Mouse (Mus musculus) forebrain, embryonic 14.5 days (tissue): ENCODE measurements at regions not wholly inside any gene's neighbourhood (a gene's known extent, or its start where the extent isn't known, plus 50 kb on each side); places are given as distances from the start of the nearest gene placed in this dataset.

Experiments used
- ATAC-seq: fragments of 200-750 bp; cut with Nextera tagmentation; 2 replicates; pipeline ENCODE4 v1.8.0; 2017; ENCODE audit warnings: mild to moderate bottlenecking, moderate library complexity
- DNase-seq: peaks from one replicate; pipeline ENCODE4 v3.0.0-alpha.2; 2015; ENCODE audit warnings: low spot score
- H3K27ac ChIP-seq: fragments of 300-500 bp; sonication (generic); 2 replicates; pipeline ENCODE4 v1.5.1; 2014; ENCODE audit warnings: low read depth, mild to moderate bottlenecking, control low read depth, low read length, moderate library complexity
- H3K27me3 ChIP-seq: fragments of 300-500 bp; sonication (generic); replicated peaks from 2 replicates; pipeline ENCODE4 v1.6.1; 2014; ENCODE audit warnings: low read length, control low read depth, mixed read lengths; ENCODE audit not compliant: control insufficient read depth, insufficient read depth
- H3K36me3 ChIP-seq: fragments of 300-500 bp; sonication (generic); 2 replicates; pipeline ENCODE4 v1.6.1; 2014; ENCODE audit warnings: low read length, control low read depth; ENCODE audit not compliant: control insufficient read depth, insufficient read depth
- H3K4me1 ChIP-seq: fragments of 300-500 bp; sonication (generic); 2 replicates; pipeline ENCODE4 v1.6.1; 2014; ENCODE audit warnings: antibody characterized with exemption, low read length, control low read depth; ENCODE audit not compliant: control insufficient read depth, insufficient read depth
- H3K4me2 ChIP-seq: fragments of 300-500 bp; sonication (generic); 2 replicates; pipeline ENCODE4 v1.6.1; 2014; ENCODE audit warnings: mild to moderate bottlenecking, control low read depth, low read length
- H3K4me3 ChIP-seq: fragments of 300-500 bp; sonication (generic); 2 replicates; pipeline ENCODE4 v1.5.1; 2014; ENCODE audit warnings: low read depth, low read length, control low read depth
- H3K9ac ChIP-seq: fragments of 300-500 bp; sonication (generic); 2 replicates; pipeline ENCODE4 v1.6.1; 2014; ENCODE audit warnings: mild to moderate bottlenecking, low read length, control low read depth, moderate library complexity
- H3K9me3 ChIP-seq: fragments of 300-500 bp; sonication (generic); replicated peaks from 2 replicates; pipeline ENCODE4 v1.6.1; 2016; ENCODE audit warnings: low read length, control low read depth, mixed read lengths; ENCODE audit not compliant: control insufficient read depth
- WGBS: fragments of 180-500 bp; shearing (Covaris S2); extraction: QIAGEN DNeasy Blood & Tissue Kit; methylation state at CpG from one replicate; pipeline ENCODE4 v1.1.7; 2014; 5-methylcytosine and 5-hydroxymethylcytosine counted together

DNA sequence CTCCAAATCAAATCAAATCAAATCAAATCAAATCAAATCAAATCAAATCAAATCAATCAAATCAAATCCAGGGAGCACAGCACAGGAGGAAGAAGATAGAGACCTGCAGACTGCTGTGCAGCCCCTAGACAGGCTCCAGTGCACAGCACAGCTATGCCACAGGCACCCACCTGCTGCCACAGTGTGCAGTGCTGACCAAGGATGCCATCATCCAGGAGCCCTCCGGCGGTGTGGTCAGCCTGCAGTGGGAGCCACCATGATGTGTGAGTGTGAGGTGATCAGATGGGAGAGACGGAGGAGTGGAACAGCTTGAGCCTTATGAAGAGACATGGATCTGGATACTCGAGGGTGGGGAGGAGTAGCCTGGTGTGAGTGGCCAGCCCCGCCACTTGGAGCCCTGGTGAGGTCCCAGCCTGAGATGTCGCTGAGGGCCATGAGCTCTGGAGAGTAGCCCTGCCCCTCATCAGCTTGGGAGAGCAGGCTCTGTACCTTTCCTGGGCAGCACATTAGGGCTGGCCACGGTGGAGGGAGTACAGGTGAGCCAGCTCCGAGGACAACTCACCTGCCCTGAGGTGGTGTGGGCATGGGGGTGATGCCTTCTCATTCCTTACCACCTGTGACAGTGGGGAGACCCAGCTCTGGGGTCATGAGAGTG lies 252.4 kb downstream of the Dact1 start:
- Histone ChIP-seq H3K9ac (no peak overlapping the region), H3K9me3 (no peaks in the 10 kb centered on the region), H3K4me3 (no peak overlapping the region), H3K27me3 (no peaks in the 10 kb centered on the region), H3K27ac (no peak overlapping the region; the same call in 1 of the 2 replicates), H3K4me1 (peaks cover 9% of the 10 kb centered on the region), H3K4me2 (no peak overlapping the region), H3K36me3 (no peaks in the 10 kb centered on the region)
- 92% methylated on average over 8 of the region's 8 CpGs for WGBS
- DNase-seq (no peak), ATAC-seq (peak; percentile 29; the same call in 1 of the 2 replicates)

DNA sequence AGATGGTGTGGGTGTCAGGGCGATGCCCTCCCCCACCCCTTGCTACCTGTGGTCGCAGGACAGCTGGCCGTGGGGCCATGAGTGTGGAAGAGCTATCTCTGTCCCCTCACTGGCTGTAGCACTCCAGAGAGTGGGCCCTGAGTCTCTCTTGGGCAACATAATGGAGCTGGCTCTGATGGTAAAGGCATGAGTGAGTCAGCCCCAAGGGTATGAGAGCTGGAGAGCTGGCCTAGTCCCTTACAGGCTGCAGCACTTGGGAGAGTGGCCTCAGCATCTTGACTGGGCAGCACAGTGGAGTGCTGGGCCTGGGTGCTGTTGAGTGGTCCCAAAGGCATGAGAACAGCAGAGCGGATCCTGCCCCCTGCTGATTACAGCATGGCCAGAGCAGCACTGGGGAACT lies 253.5 kb downstream of the Dact1 start:
- ATAC-seq = no peak
- no peaks in the 10 kb centered on the region for H3K9me3 ChIP-seq
- WGBS = 92% methylated on average over 4 of the region's 4 CpGs

DNA sequence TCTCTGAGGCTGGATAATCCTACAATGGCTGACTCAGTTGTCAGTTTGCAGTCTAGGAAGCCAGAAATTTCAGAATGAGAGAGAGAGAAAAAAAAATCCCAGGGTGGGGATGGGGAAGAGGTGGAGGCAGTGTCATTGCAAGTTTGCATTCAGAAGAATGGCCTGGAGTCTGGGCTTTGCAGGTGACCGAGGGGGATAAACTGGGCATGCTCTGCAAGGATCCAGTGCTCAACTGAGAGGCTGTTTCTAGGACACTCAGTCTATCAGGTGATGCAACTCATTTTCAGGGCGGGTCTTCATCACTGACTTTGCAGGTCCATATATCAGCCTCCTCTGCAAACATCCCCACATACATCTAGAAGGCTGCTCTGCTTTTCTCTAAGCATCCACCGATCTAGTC lies 256.7 kb downstream of the Dact1 start:
- DNase-seq = no peak
- 95% methylated on average over 3 of the region's 3 CpGs for WGBS
- H3K4me3 ChIP-seq = no peak overlapping the region
- H3K4me2 ChIP-seq = no peak overlapping the region
- H3K4me1 ChIP-seq = peaks cover 13% of the 10 kb centered on the region
- ATAC-seq = no peak
- H3K9ac ChIP-seq = no peak overlapping the region
- no peaks in the 10 kb centered on the region for H3K36me3 ChIP-seq
- no peak overlapping the region for H3K27ac ChIP-seq
- no peaks in the 10 kb centered on the region for H3K9me3 ChIP-seq
- H3K27me3 ChIP-seq = no peaks in the 10 kb centered on the region

More for the DNA sequence above, 253.5 kb downstream of the Dact1 start:
- Histone ChIP-seq H3K27me3 (no peaks in the 10 kb centered on the region), H3K4me3 (no peak overlapping the region), H3K9ac (no peak overlapping the region), H3K36me3 (no peaks in the 10 kb centered on the region), H3K4me1 (peaks cover 9% of the 10 kb centered on the region), H3K4me2 (no peak overlapping the region), H3K27ac (no peak overlapping the region)
- DNase-seq = no peak

DNA sequence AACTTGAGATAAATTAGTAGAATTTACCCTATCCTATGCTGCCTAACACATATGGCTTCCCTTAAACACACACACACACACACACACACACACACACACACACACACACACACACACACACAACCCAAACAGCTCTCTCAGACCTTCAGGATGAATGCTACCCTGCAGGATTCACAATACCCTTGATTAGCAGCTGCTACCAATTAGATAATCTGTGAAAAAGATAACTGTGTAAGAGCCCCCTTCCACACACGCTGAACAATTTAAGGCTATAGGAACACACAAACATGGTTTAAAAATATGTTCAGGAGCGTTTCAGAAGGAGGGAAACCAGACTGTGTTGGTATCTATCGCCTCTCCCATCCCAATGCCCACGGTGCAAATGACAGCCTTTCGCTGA lies 258.6 kb downstream of the Dact1 start:
- Histone ChIP-seq H3K4me2 (no peak overlapping the region), H3K9ac (no peak overlapping the region), H3K9me3 (no peaks in the 10 kb centered on the region), H3K27ac (0 out of 2 replicates have a peak overlapping the region, but pooled peaks have one; percentile 40), H3K36me3 (no peaks in the 10 kb centered on the region), H3K4me1 (peaks cover 20% of the 10 kb centered on the region), H3K27me3 (no peaks in the 10 kb centered on the region), H3K4me3 (no peak overlapping the region)
- ATAC-seq (peak; percentile 63), DNase-seq (peak; percentile 63)
- WGBS = 65% methylated on average over 5 of the region's 5 CpGs

DNA sequence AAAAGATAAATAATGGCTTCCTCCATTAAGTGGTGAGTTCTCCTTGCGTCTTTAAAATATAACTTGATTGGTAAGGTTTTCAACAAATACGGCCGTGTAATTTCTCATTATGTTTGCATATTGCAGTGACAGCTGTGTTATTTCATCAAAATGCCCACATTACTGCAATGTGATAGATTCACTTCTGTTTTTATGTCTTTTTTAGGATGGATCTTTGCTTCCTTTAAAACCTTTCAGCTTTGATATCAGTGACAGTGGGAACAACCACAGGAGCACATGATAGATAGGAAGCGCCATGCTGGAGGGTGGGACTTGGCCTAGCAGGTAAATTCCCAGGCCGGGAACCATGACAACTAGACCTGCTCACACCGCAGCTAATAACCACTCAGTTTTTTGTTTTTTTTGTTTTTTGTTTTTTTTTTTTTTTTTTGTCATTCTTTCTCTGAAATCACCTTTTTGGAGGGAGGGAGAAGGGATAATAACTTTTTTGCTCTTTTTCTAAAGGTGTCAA lies 259.3 kb downstream of the Dact1 start:
- Histone ChIP-seq H3K9me3 (no peaks in the 10 kb centered on the region), H3K36me3 (no peaks in the 10 kb centered on the region), H3K27ac (peak overlapping the region; percentile 40; the same call in 1 of the 2 replicates), H3K4me1 (peaks cover 24% of the 10 kb centered on the region), H3K9ac (no peak overlapping the region), H3K4me2 (no peak overlapping the region), H3K4me3 (no peak overlapping the region), H3K27me3 (no peaks in the 10 kb centered on the region)
- DNase-seq (no peak), ATAC-seq (no peak)
- WGBS = 78% methylated on average over 6 of the region's 6 CpGs

DNA sequence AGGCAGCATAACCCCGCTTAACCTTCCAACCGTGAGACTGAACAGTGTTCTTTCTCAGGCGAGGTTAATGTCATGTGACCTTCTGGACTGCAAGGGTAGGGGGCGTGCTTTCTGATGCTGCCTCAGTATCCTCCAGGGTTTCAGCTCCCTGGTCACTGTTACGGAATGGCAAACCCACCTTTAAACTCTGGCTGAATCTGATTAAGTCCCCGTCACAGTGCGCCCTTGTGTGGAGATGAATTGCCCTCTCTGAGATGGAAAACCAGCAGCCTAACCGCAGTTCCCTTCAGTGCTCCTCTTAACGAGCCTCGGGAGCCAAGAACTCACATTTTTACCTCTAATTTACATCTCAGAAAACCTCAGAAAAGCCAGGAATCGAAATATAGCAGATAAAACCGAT lies 260.0 kb downstream of the Dact1 start:
- no peak overlapping the region for H3K4me3 ChIP-seq
- H3K27me3 ChIP-seq = no peaks in the 10 kb centered on the region
- H3K4me2 ChIP-seq = no peak overlapping the region
- WGBS = 23% methylated on average over 12 of the region's 12 CpGs
- ATAC-seq (no peak), DNase-seq (no peak)
- no peaks in the 10 kb centered on the region for H3K36me3 ChIP-seq
- H3K9ac ChIP-seq = no peak overlapping the region
- no peaks in the 10 kb centered on the region for H3K9me3 ChIP-seq
- no peak overlapping the region; the same call in 1 of the 2 replicates for H3K27ac ChIP-seq
- H3K4me1 ChIP-seq = peaks cover 24% of the 10 kb centered on the region

DNA sequence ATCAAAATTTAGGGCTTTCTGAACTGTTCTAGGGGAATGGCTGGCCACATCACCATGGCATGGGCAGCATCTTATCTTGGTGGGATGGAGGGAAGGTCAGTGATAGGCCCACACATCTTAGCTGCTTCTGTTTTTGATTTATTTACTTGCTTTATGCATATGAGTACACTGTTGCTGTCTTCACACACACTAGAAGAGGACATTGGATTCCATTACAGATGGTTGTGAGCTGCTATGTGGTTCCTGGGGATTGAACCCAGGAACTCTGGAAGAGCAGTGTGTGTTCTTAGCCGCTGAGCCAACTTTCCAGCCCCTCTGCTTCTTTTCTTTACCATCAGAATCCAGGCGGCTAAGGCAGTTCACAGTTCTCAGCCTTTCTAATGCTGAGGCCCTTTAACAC lies 260.4 kb downstream of the Dact1 start:
- H3K27me3 ChIP-seq = no peaks in the 10 kb centered on the region
- H3K4me3 ChIP-seq = no peak overlapping the region
- H3K27ac ChIP-seq = no peak overlapping the region; the same call in 1 of the 2 replicates
- no peak overlapping the region for H3K4me2 ChIP-seq
- no peak for DNase-seq
- no peaks in the 10 kb centered on the region for H3K36me3 ChIP-seq
- H3K4me1 ChIP-seq = peaks cover 24% of the 10 kb centered on the region
- WGBS = 72% methylated on average over 2 of the region's 2 CpGs
- no peak overlapping the region for H3K9ac ChIP-seq
- ATAC-seq = no peak
- no peaks in the 10 kb centered on the region for H3K9me3 ChIP-seq

DNA sequence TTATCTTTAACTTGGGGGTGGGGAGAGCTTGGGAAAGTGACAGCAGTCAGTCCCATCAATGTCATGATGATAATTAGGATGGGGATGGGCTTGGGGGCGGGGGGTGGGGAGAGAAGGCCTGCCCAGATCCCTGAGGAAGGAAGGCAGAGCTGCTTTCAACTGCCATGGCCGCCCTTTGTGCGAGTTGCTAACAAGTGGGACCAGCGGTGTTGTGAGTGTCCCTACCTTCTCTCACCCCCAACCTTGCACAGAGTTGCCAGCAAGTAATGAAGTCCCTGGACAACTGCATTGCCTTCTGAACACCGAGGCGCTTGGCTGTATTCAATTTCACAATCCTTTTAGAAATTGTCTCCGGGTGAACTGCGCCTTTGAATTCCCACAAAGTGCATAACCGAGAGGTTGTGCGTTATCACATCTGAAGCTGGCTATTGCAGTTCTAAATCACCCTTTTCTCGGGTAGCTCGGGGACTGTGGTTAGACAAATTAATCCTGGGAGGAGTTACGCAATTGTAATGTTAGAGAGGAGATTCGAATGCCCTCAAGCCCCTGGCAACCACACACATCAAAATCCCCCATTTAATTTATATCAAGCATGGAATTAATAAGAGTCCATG lies 257.9 kb upstream of the Daam1 start:
- 19% methylated on average over 14 of the region's 14 CpGs for WGBS

DNA sequence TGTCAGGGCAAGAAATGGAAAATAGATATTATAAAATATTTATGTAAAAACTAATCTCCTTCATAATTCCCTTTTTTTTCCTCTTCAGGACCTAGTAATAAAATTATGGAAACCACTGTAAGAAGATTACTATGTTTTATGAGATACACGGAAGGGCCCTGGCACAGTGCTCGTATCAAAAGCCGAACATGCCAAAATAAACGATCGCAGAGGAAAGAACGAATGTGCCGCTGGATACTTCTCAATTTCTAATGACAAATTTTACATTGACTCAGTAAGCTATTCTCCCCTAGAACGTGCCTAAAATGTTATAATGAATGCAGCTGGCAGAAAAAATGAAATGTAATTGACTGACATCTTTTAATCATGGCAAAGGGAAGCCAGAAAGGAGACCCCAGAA lies 257.4 kb upstream of the Daam1 start:
- no peak overlapping the region for H3K4me3 ChIP-seq
- ATAC-seq = no peak
- H3K9ac ChIP-seq = no peak overlapping the region
- H3K4me2 ChIP-seq = no peak overlapping the region
- no peaks in the 10 kb centered on the region for H3K9me3 ChIP-seq
- DNase-seq = peak; percentile 52
- no peak overlapping the region; the same call in 1 of the 2 replicates for H3K27ac ChIP-seq
- H3K27me3 ChIP-seq = no peaks in the 10 kb centered on the region
- no peaks in the 10 kb centered on the region for H3K36me3 ChIP-seq
- WGBS = 64% methylated on average over 8 of the region's 8 CpGs
- H3K4me1 ChIP-seq = peaks cover 34% of the 10 kb centered on the region

More for the DNA sequence above, 257.9 kb upstream of the Daam1 start:
- Histone ChIP-seq H3K4me3 (no peak overlapping the region), H3K9ac (no peak overlapping the region), H3K27ac (peak overlapping the region; percentile 52; the same call in 1 of the 2 replicates), H3K4me1 (peaks cover 32% of the 10 kb centered on the region), H3K9me3 (no peaks in the 10 kb centered on the region), H3K36me3 (no peaks in the 10 kb centered on the region), H3K27me3 (no peaks in the 10 kb centered on the region), H3K4me2 (no peak overlapping the region)
- ATAC-seq (peak; percentile 43), DNase-seq (no peak)
